Mouse (Mus musculus) stomach, postnatal 0 days (tissue): Measurements from ENCODE around the gene Frs3. TPM values are rescaled to one million over a fixed set of nuclear protein-coding genes. Genes with fewer than 3 reads are reported as not detected.

Source experiments
- ATAC-seq: fragments of 200-750 bp; cut with Nextera tagmentation; 2 replicates; pipeline ENCODE4 v1.8.0; 2017; ENCODE audit not compliant: low FRiP score, low TSS enrichment
- DNase-seq: peaks from one replicate; pipeline ENCODE4 v3.0.0-alpha.2; 2016; ENCODE audit warnings: low spot score
- H3K27ac ChIP-seq: fragments of 300-500 bp; sonication (generic); replicated peaks from 2 replicates; pipeline ENCODE4 v1.5.1; 2014; ENCODE audit warnings: mild to moderate bottlenecking, control low read depth
- H3K27me3 ChIP-seq: fragments of 300-500 bp; sonication (generic); 2 replicates; pipeline ENCODE4 v1.6.1; 2014; ENCODE audit warnings: low read length; ENCODE audit not compliant: control insufficient read depth, insufficient read depth
- H3K36me3 ChIP-seq: fragments of 300-500 bp; sonication (generic); 2 replicates; pipeline ENCODE4 v1.6.1; 2014; ENCODE audit warnings: low read length, mixed read lengths; ENCODE audit not compliant: control insufficient read depth, insufficient read depth
- H3K4me1 ChIP-seq: fragments of 300-500 bp; sonication (generic); replicated peaks from 2 replicates; pipeline ENCODE4 v1.6.1; 2014; ENCODE audit warnings: antibody characterized with exemption; ENCODE audit not compliant: control insufficient read depth, insufficient read depth
- H3K4me2 ChIP-seq: fragments of 300-500 bp; sonication (generic); replicated peaks from 2 replicates; pipeline ENCODE4 v1.6.1; 2014; ENCODE audit warnings: low read depth, mild to moderate bottlenecking, control low read depth, moderate library complexity
- H3K4me3 ChIP-seq: fragments of 300-500 bp; sonication (generic); 2 replicates; pipeline ENCODE4 v1.5.1; 2014; ENCODE audit warnings: low read depth, low read length, control low read depth
- H3K9ac ChIP-seq: fragments of 300-500 bp; sonication (generic); 2 replicates; pipeline ENCODE4 v1.6.1; 2014; ENCODE audit warnings: mild to moderate bottlenecking, low read length, control low read depth, mixed read lengths
- H3K9me3 ChIP-seq: fragments of 300-500 bp; sonication (generic); 2 replicates; pipeline ENCODE4 v1.6.1; 2016; ENCODE audit warnings: low read length; ENCODE audit not compliant: control insufficient read depth
- CTCF ChIP-seq: IDR thresholded peaks from 2 replicates; pipeline ENCODE4 v1.5.1; 2016; ENCODE audit warnings: antibody characterized with exemption, low read depth, mild to moderate bottlenecking, moderate library complexity
- EP300 ChIP-seq: optimal IDR thresholded peaks from 2 replicates; pipeline ENCODE3; 2016; ENCODE audit warnings: antibody characterized with exemption
- WGBS: fragments of 180-500 bp; shearing (Covaris S2); extraction: QIAGEN DNeasy Blood & Tissue Kit; methylation state at CpG from one replicate; pipeline ENCODE4 v1.1.7; 2014; 5-methylcytosine and 5-hydroxymethylcytosine counted together
- polyA plus RNA-seq: library from polyadenylated mRNA; unstranded; fragments of >200 nt; fragmentation: Nextera tagmentation; extraction: Ambion mirVana; gene quantifications from 2 replicates; pipeline ENCODE4 v1.2.1, GENCODE M21; 2015

Frs3 gene
- polyA plus RNA-seq, 1 experiment from 2014 or later, result 2.7 TPM

DNA sequence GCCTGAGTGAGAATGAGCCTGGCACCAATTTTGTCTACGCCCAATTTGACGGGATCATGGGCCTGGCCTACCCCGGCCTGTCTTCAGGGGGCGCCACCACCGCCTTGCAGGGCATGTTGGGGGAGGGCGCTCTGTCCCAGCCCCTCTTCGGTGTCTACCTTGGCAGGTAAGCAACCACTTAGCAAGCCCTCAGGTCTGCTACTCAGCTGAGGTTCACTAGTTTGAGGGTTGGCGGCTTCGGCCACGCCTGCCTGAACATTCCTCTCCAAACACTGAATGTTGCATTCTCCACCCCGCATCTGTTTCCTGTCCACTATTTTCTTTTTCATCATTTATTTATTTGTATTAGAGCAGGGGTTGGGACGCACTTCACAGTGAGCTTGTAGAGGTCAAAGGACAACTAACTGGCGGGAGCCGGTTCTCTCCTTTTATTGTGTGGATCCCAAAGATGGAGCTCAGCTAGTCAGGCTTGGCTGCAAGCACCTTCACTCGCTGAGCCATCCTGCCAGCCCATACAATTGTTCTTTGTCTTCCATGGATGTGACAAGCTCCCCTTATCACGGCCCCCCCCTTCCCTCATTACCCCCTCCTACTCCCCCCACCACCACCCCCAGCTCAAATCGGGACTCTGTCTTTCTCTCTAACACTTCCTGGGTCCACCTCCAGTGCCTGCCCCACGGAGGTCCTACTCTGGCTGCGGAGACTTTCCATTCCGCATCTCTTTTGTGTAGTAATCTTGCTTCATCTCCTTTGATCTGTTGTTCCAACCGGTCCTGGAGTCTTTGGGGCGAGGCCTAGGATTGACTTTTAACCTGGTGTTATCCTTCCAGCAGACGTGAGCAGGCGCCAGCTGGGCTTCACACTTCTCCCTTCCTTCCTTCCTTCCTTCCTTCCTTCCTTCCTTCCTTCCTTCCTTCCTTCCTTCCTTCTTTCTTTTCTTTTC lies 42.1 kb downstream of the Frs3 start:
- DNase-seq (no peak), ATAC-seq (no peak)

DNA sequence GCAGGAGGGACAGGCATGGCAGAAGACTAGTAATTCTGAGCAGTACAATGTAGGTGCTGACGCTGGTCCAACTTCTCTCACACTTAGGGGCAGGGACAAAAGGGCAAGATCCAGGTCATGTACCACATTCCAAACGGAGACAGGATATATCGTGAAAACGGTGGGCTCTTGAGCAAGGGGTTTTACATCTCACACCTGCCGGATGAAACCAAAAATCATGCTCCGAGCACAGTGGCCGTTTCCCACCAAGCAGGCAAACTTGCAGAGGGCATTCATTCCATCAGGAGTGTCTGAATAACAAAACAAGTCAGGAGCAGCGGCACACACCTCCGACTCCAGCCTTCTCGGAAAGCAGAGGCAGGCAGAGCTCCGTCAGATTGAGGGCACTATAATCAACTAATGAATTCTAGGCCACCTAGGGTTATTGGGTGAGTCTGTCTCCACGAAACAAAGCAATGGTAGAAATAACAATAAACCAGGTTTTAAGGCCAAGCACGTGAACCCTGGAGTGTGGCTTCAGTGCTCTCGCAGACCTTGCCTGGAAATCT lies 46.8 kb downstream of the Frs3 start:
- DNase-seq, result no peak
- WGBS, result 75% methylated on average over 14 of the region's 14 CpGs
- H3K27ac ChIP-seq, result no peak overlapping the region
- no peak overlapping the region for H3K4me2 ChIP-seq
- no peaks in the 10 kb centered on the region for H3K27me3 ChIP-seq
- H3K9ac ChIP-seq, result no peak overlapping the region
- ATAC-seq, result no peak
- no peaks in the 10 kb centered on the region for H3K9me3 ChIP-seq
- H3K4me1 ChIP-seq, result peaks cover 4% of the 10 kb centered on the region
- H3K4me3 ChIP-seq, result no peak overlapping the region
- no peaks in the 10 kb centered on the region for H3K36me3 ChIP-seq
- TF ChIP-seq EP300 (no peak), CTCF (no peak)

More for the DNA sequence above, 42.1 kb downstream of the Frs3 start:
- Histone ChIP-seq H3K4me2 (no peak overlapping the region), H3K4me1 (0 out of 2 replicates have a peak, but pooled peaks cover 3% of the 10 kb centered on the region), H3K27ac (no peak overlapping the region), H3K36me3 (no peaks in the 10 kb centered on the region), H3K4me3 (no peak overlapping the region), H3K27me3 (no peaks in the 10 kb centered on the region), H3K9ac (no peak overlapping the region), H3K9me3 (no peaks in the 10 kb centered on the region)
- WGBS, result 50% methylated on average over 24 of the region's 24 CpGs
- peak; percentile 48 for TF ChIP-seq CTCF
- no peak for TF ChIP-seq EP300

DNA sequence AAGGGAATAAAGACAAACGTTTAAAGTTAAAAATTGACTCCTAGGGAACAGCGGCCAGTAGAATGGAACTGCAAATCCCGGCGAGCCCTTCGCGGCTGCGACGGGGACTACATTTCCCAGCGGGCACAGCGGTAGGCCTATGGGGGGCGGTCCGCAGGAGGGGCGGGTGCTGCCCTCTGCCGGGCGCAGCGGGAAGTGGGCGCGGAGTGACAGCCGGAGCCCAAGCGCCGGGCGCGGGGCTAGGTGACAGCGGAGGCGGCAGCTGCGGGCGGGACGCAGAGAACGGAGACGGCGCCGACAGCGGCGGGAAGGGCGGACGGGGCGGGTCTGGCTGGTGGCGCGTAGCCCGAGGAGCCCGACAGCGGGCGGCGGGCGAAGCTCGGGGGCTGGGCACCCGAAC lies 48.0 kb downstream of the Frs3 start, which contains the start of gene Tfeb:
Gene Tfeb (plus strand): TSS at position 175 of the 400 bp plus-strand sequence.
- Histone ChIP-seq H3K9ac (peak within 1 kb of the TSS; percentile 72), H3K9me3 (no peaks in the 10 kb centered on the region), H3K4me1 (peaks cover 3% of the 10 kb centered on the region), H3K27ac (peak within 1 kb of the TSS; percentile 90), H3K4me2 (peak within 1 kb of the TSS; percentile 91), H3K27me3 (no peaks in the 10 kb centered on the region), H3K36me3 (no peaks in the 10 kb centered on the region), H3K4me3 (peak within 1 kb of the TSS; percentile 78)
- WGBS, result under 1% methylated on average over 34 of the region's 47 CpGs
- no peak for TF ChIP-seq EP300
- peak; percentile 95 for TF ChIP-seq CTCF
- ATAC-seq (peak; percentile 85), DNase-seq (peak; percentile 97)

DNA sequence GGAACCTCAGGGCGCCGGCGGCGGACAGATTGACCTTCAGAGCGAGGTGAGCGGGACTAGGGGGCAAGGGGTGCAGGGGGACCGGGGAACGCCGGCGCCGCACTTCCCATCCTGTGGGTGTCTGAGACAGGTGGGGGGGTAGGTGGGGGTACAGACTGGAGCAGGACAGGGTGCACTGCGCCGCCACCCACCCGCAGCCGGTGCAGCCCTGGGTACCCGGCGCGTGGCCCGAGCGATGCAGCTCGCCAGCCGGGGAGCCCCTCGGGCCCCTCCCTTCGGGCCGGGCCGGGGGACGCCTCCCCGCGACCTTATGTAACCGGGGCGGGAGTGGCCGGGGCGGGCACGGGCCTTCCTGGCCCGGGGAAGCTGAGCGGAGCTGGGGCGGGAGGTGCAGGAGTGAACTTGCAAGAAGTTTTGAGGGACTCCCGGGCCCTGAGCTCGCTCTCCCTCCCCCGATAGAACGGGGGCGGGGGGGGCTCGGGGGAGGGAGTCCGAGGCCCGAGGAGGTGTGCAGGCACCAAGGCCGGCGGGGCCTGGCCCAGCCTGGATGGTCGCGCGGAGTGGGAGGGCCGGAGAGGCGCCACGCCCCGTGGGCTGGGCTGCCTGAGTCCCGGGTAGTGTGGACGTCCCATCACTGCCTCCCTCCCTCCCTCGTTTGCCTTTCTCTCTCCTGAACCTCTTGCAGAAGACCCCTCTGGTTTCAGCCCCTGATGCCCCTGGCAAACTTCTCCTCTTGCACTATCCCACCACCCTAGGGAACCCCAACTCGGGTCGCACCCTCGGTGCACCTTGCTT lies 48.6 kb downstream of the Frs3 start:
- ATAC-seq, result peak; percentile 87
- peak; percentile 90 for DNase-seq
- Histone ChIP-seq H3K4me3 (peak overlapping the region; percentile 78), H3K4me1 (peaks cover 3% of the 10 kb centered on the region), H3K27me3 (no peaks in the 10 kb centered on the region), H3K27ac (peak overlapping the region; percentile 90), H3K9ac (peak overlapping the region; percentile 72), H3K36me3 (no peaks in the 10 kb centered on the region), H3K4me2 (peak overlapping the region; percentile 91), H3K9me3 (no peaks in the 10 kb centered on the region)
- WGBS, result 0% methylated on average over 32 of the region's 60 CpGs
- no peak for TF ChIP-seq EP300
- TF ChIP-seq CTCF, result no peak

DNA sequence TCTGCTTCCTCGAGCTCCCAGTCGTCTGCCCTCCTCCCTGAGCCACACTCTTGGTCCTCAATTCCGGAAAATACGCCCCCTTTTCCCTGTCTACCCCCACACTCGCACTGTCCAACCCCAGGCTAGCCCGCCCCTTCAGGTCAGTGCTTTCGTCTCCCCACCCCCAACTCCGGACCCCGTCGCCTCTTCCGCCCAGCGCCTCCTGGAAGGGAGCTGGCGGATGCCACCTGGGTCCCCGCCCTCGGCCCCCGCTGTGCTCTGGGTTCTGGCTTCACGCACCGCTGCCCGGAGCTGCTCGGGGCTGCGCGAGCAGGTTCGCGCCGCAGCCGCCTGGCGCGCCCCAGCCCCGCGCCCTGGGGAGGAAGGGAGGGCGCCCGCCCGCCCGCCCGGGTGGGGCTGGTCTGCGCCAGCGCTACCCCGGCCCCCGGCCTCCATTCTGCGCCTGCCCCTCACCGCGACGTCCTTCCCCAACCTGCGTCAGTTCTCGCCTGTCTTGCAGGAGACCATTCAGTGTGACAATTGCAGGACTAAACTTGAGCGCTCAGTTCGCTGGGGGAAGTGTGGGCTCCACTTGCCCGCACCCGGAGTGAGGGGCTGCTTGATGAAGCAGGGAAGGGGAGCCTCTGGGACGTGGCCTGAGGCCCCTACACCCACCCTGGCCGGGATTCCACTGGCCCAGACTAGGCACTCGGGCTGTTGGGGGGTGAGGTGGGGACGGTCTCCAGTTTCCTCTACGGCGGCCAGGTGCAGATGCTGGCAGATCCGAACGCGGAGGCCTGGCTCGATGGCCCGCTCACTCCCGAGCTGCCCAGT lies 49.4 kb downstream of the Frs3 start:
- TF ChIP-seq EP300 (no peak), CTCF (no peak; the same call in 1 of the 2 replicates)
- Histone ChIP-seq H3K36me3 (no peaks in the 10 kb centered on the region), H3K9ac (peak overlapping the region; percentile 72), H3K4me3 (peak overlapping the region; percentile 78), H3K9me3 (no peaks in the 10 kb centered on the region), H3K4me1 (peaks cover 3% of the 10 kb centered on the region), H3K27ac (peak overlapping the region; percentile 90), H3K27me3 (no peaks in the 10 kb centered on the region), H3K4me2 (peak overlapping the region; percentile 91)
- WGBS, result under 1% methylated on average over 58 of the region's 61 CpGs
- DNase-seq, result peak; percentile 56
- ATAC-seq, result peak; percentile 28
